Mouse (Mus musculus): Measurements from ENCODE around the gene Col16a1.

GRCm38 (mm10) chr4:130148405-130148804, 100.8 kb downstream of the Col16a1 start:
- TF ChIP-seq ZNF384 (IDR thresholded peaks at IDR 0.05; ENCODE audit: low read depth, low read length) (no peak), MAFK (IDR thresholded peaks at IDR 0.05; ENCODE audit: insufficient read depth, low read depth, low read length) (no peak)

Measured in ES-E14 (cell line).